Mouse (Mus musculus): ENCODE measurements around the gene Rnf130.

Rnf130 gene

GRCm38 (mm10) chr11:50024833-50025720 lies at the start of gene Rnf130:
TSS of gene Rnf130 (plus strand) at chr11:50025346.
- in situ Hi-C loops (cut with MboI; ENCODE audit: low sequenced_read_pairs), result no loop called here

- in situ Hi-C loops (cut with MboI; ENCODE audit: low sequenced_read_pairs), result loop anchor here (25.0 kb wide), 1 partner anchor 284 kb away; no protein-coding TSS in a partner anchor
These were observed 47.1 kb upstream of the Rnf130 start for GRCm38 (mm10) chr11:49977963-49978568.

- in situ Hi-C loops (cut with MboI; ENCODE audit: low sequenced_read_pairs), result loop anchor here (25.0 kb wide), 1 partner anchor 283 kb away; no protein-coding TSS in a partner anchor
These were observed 46.2 kb upstream of the Rnf130 start for GRCm38 (mm10) chr11:49978935-49979334.

GRCm38 (mm10) chr11:49980681-49981235 lies 44.4 kb upstream of the Rnf130 start:
- in situ Hi-C loops (cut with MboI; ENCODE audit: low sequenced_read_pairs), result loop anchor here (25.0 kb wide), 1 partner anchor 282 kb away; no protein-coding TSS in a partner anchor

GRCm38 (mm10) chr11:49981321-49981963 lies 43.7 kb upstream of the Rnf130 start:
- in situ Hi-C loops (cut with MboI; ENCODE audit: low sequenced_read_pairs), result loop anchor here (25.0 kb wide), 1 partner anchor 281 kb away; no protein-coding TSS in a partner anchor

GRCm38 (mm10) chr11:49982094-49982493 lies 43.1 kb upstream of the Rnf130 start:
- in situ Hi-C loops (cut with MboI; ENCODE audit: low sequenced_read_pairs), result loop anchor here (25.0 kb wide), 1 partner anchor 280 kb away; no protein-coding TSS in a partner anchor

- in situ Hi-C loops (cut with MboI; ENCODE audit: low sequenced_read_pairs), result loop anchor here (25.0 kb wide), 1 partner anchor 279 kb away; no protein-coding TSS in a partner anchor
These were observed 42.3 kb upstream of the Rnf130 start for GRCm38 (mm10) chr11:49982881-49983280.

- in situ Hi-C loops (cut with MboI; ENCODE audit: low sequenced_read_pairs), result loop anchor here (25.0 kb wide), 1 partner anchor 278 kb away; no protein-coding TSS in a partner anchor
These were observed 41.1 kb upstream of the Rnf130 start for GRCm38 (mm10) chr11:49983875-49984552.

GRCm38 (mm10) chr11:49985009-49985408 lies 40.1 kb upstream of the Rnf130 start:
- in situ Hi-C loops (cut with MboI; ENCODE audit: low sequenced_read_pairs), result loop anchor here (25.0 kb wide), 1 partner anchor 277 kb away; no protein-coding TSS in a partner anchor

GRCm38 (mm10) chr11:49986277-49987036 lies 38.7 kb upstream of the Rnf130 start:
- in situ Hi-C loops (cut with MboI; ENCODE audit: low sequenced_read_pairs), result loop anchor here (25.0 kb wide), 1 partner anchor 276 kb away; no protein-coding TSS in a partner anchor

- in situ Hi-C loops (cut with MboI; ENCODE audit: low sequenced_read_pairs), result loop anchor here (25.0 kb wide), 1 partner anchor 268 kb away; no protein-coding TSS in a partner anchor
These were observed 30.6 kb upstream of the Rnf130 start for GRCm38 (mm10) chr11:49994536-49994935.

GRCm38 (mm10) chr11:49996398-49996797 lies 28.7 kb upstream of the Rnf130 start:
- in situ Hi-C loops (cut with MboI; ENCODE audit: low sequenced_read_pairs), result loop anchor here (25.0 kb wide), 1 partner anchor 266 kb away; no protein-coding TSS in a partner anchor

- in situ Hi-C loops (cut with MboI; ENCODE audit: low sequenced_read_pairs), result loop anchor here (25.0 kb wide), 1 partner anchor 265 kb away; no protein-coding TSS in a partner anchor
These were observed 27.8 kb upstream of the Rnf130 start for GRCm38 (mm10) chr11:49997321-49997720.

GRCm38 (mm10) chr11:50002853-50003252 lies 22.3 kb upstream of the Rnf130 start:
- in situ Hi-C loops (cut with MboI; ENCODE audit: low sequenced_read_pairs), result no loop called here

GRCm38 (mm10) chr11:50007776-50008175 lies 17.4 kb upstream of the Rnf130 start:
- in situ Hi-C loops (cut with MboI; ENCODE audit: low sequenced_read_pairs), result no loop called here

GRCm38 (mm10) chr11:50008231-50008630 lies 16.9 kb upstream of the Rnf130 start:
- in situ Hi-C loops (cut with MboI; ENCODE audit: low sequenced_read_pairs), result no loop called here

GRCm38 (mm10) chr11:50013016-50013415 lies 12.1 kb upstream of the Rnf130 start:
- in situ Hi-C loops (cut with MboI; ENCODE audit: low sequenced_read_pairs), result no loop called here

GRCm38 (mm10) chr11:50016503-50016902 lies 8.6 kb upstream of the Rnf130 start:
- in situ Hi-C loops (cut with MboI; ENCODE audit: low sequenced_read_pairs), result no loop called here

GRCm38 (mm10) chr11:50017511-50017910 lies 7.6 kb upstream of the Rnf130 start:
- in situ Hi-C loops (cut with MboI; ENCODE audit: low sequenced_read_pairs), result no loop called here
